Mouse (Mus musculus) liver, adult 2 months (tissue): Measurements from ENCODE around the gene Plekhh3. TPM values are rescaled to one million over a fixed set of nuclear protein-coding genes. Genes with fewer than 3 reads are reported as not detected.

Experiments used
- DNase-seq: peaks from one replicate; pipeline ENCODE4 v3.0.0-alpha.2; 2011; ENCODE audit warnings: low read depth, low spot score; ENCODE audit errors: extremely low read depth
- H3K27ac ChIP-seq: fragments of 200-500 bp; replicated peaks from 2 replicates; pipeline ENCODE4 v1.5.1; 2012; ENCODE audit warnings: low read depth, mild to moderate bottlenecking, control low read depth, inconsistent platforms, low read length; ENCODE audit not compliant: insufficient read depth
- H3K27me3 ChIP-seq: fragments of 200-500 bp; 2 replicates; pipeline ENCODE4 v1.6.1; 2012; ENCODE audit warnings: mild to moderate bottlenecking, moderate library complexity, low read length, inconsistent platforms; ENCODE audit not compliant: control insufficient read depth, insufficient read depth
- H3K36me3 ChIP-seq: fragments of 200-500 bp; 2 replicates; pipeline ENCODE4 v1.6.1; 2012; ENCODE audit warnings: low read length, inconsistent platforms; ENCODE audit not compliant: control insufficient read depth, insufficient read depth
- H3K4me1 ChIP-seq: fragments of 200-500 bp; 2 replicates; pipeline ENCODE4 v1.6.1; 2011; ENCODE audit warnings: low read length; ENCODE audit not compliant: control insufficient read depth, insufficient read depth
- H3K4me3 ChIP-seq: fragments of 200-500 bp; 2 replicates; pipeline ENCODE4 v1.5.1; 2011; ENCODE audit warnings: low read depth, mild to moderate bottlenecking, control low read depth, low read length, moderate library complexity; ENCODE audit not compliant: insufficient read depth
- H3K79me2 ChIP-seq: fragments of 200-500 bp; 2 replicates; pipeline ENCODE4 v1.6.1; 2012; ENCODE audit warnings: inconsistent platforms, mild to moderate bottlenecking, low read length, moderate library complexity; ENCODE audit not compliant: control insufficient read depth, insufficient read depth
- H3K9ac ChIP-seq: fragments of 200-500 bp; 2 replicates; pipeline ENCODE4 v1.6.1; 2012; ENCODE audit warnings: low read depth, mild to moderate bottlenecking, control low read depth, inconsistent platforms, low read length
- CTCF ChIP-seq: fragments of 200-500 bp; IDR thresholded peaks from 2 replicates; pipeline ENCODE4 v1.5.1; 2011; ENCODE audit warnings: low read depth, low read length, control low read depth
- POLR2A ChIP-seq: fragments of 200-500 bp; IDR thresholded peaks from 2 replicates; pipeline ENCODE4 v1.6.1; 2011; ENCODE audit warnings: low read length, control low read depth; ENCODE audit not compliant: insufficient read depth; ENCODE audit errors: extremely low read depth
- WGBS: fragments of 180-500 bp; shearing (Covaris S2); methylation state at CpG from one replicate; pipeline ENCODE4 v1.1.7; 2018; 5-methylcytosine and 5-hydroxymethylcytosine counted together
- polyA plus RNA-seq: library from polyadenylated mRNA; depleted of rRNA; stranded (reverse); fragments of >200 nt; gene quantifications from 2 replicates; pipeline ENCODE4 v1.2.3, GENCODE M21; 2012
- total RNA-seq: library from RNA; depleted of rRNA; stranded (reverse); fragments of >200 nt; gene quantifications from 2 replicates; pipeline ENCODE4 v1.2.3, GENCODE M21; 2014

Plekhh3 gene
- total and polyA plus RNA-seq, 2 experiments, result 3.9 to 11.5 TPM

- Histone ChIP-seq H3K4me3 (no peak overlapping the region), H3K9ac (no peak overlapping the region)
Measured at GRCm38 (mm10) chr11:101148751-101149150, 22.4 kb downstream of the Plekhh3 start.

GRCm38 (mm10) chr11:101146377-101146776, 24.8 kb downstream of the Plekhh3 start:
- WGBS, result 59% methylated on average over 10 of the region's 10 CpGs
- Histone ChIP-seq H3K9ac (no peak overlapping the region), H3K79me2 (no peaks in the 10 kb centered on the region), H3K36me3 (no peaks in the 10 kb centered on the region), H3K4me1 (no peaks in the 10 kb centered on the region), H3K27ac (no peak overlapping the region), H3K4me3 (no peak overlapping the region), H3K27me3 (no peaks in the 10 kb centered on the region)
- TF ChIP-seq CTCF (no peak), POLR2A (no peak)
- DNase-seq, result no peak

More at GRCm38 (mm10) chr11:101148751-101149150, 22.4 kb downstream of the Plekhh3 start:
- TF ChIP-seq POLR2A (no peak), CTCF (no peak)
- Histone ChIP-seq H3K79me2 (no peaks in the 10 kb centered on the region), H3K27me3 (no peaks in the 10 kb centered on the region), H3K27ac (no peak overlapping the region), H3K4me1 (no peaks in the 10 kb centered on the region), H3K36me3 (no peaks in the 10 kb centered on the region)
- 86% methylated on average over 10 of the region's 10 CpGs for WGBS
- DNase-seq, result no peak

GRCm38 (mm10) chr11:101143338-101144225, 27.6 kb downstream of the Plekhh3 start:
- Histone ChIP-seq H3K9ac (0 out of 2 replicates have a peak overlapping the region, but pooled peaks have one; percentile 3), H3K79me2 (no peaks in the 10 kb centered on the region), H3K4me3 (no peak overlapping the region), H3K4me1 (peaks cover 8% of the 10 kb centered on the region; the same call in 1 of the 2 replicates), H3K27me3 (no peaks in the 10 kb centered on the region), H3K27ac (no peak overlapping the region), H3K36me3 (no peaks in the 10 kb centered on the region)
- 40% methylated on average over 19 of the region's 19 CpGs for WGBS
- DNase-seq, result no peak
- TF ChIP-seq POLR2A, result no peak
- no peak for TF ChIP-seq CTCF

GRCm38 (mm10) chr11:101142215-101142967, 28.8 kb downstream of the Plekhh3 start:
- WGBS, result 91% methylated on average over 10 of the region's 10 CpGs
- no peaks in the 10 kb centered on the region for H3K36me3 ChIP-seq
- H3K4me1 ChIP-seq, result peaks cover 8% of the 10 kb centered on the region; the same call in 1 of the 2 replicates
- no peak for TF ChIP-seq POLR2A
- no peak overlapping the region for H3K27ac ChIP-seq
- H3K4me3 ChIP-seq, result no peak overlapping the region
- no peaks in the 10 kb centered on the region for H3K27me3 ChIP-seq
- H3K9ac ChIP-seq, result no peak overlapping the region
- DNase-seq, result no peak
- H3K79me2 ChIP-seq, result no peaks in the 10 kb centered on the region

- TF ChIP-seq POLR2A (no peak), CTCF (no peak)
- WGBS, result 84% methylated on average over 8 of the region's 8 CpGs
- H3K27me3 ChIP-seq, result no peaks in the 10 kb centered on the region
Measured at GRCm38 (mm10) chr11:101141088-101141487, 30.1 kb downstream of the Plekhh3 start.

More at GRCm38 (mm10) chr11:101141088-101141487, 30.1 kb downstream of the Plekhh3 start:
- H3K79me2 ChIP-seq, result no peaks in the 10 kb centered on the region
- H3K9ac ChIP-seq, result no peak overlapping the region
- no peak overlapping the region for H3K4me3 ChIP-seq
- no peaks in the 10 kb centered on the region for H3K36me3 ChIP-seq
- peaks cover 8% of the 10 kb centered on the region; the same call in 1 of the 2 replicates for H3K4me1 ChIP-seq
- DNase-seq, result no peak
- H3K27ac ChIP-seq, result no peak overlapping the region
